ENCODE assay signal across 9 mouse cellular contexts in genomic region chr2:32082229-32082628, GRCm38 (mm10). TPM values are rescaled to one million over a fixed set of nuclear protein-coding genes. Genes with fewer than 3 reads are reported as not detected.
DNase-seq lines count a peak whose midpoint lies in the region; ATAC-seq and TF ChIP-seq lines count a peak whose summit lies in the region.
"Had no signal": no experiment of that assay in that cellular context is flagged by ENCODE, and none has a peak within 500 bp of the region (broad histone marks: within the 10 kb centered on the region; RNA-seq: fewer than 3 reads in every experiment).

No protein-coding gene starts in this region.

- peak overlapping the region; percentile 97 for H3K9ac ChIP-seq in heart, embryonic 13.5 days
- peak overlapping the region; percentile 81 for H3K9ac ChIP-seq in MEL (ENCODE audit: control insufficient read depth, low read depth, low read length, poor library complexity, severe bottlenecking)
- H3K9ac ChIP-seq in hindbrain, postnatal 0 days (replicated peaks; ENCODE audit: low read length), result no peak overlapping the region
- H3K9ac ChIP-seq in midbrain, embryonic 14.5 days (replicated peaks; ENCODE audit: low read length), result no peak overlapping the region

- TF ChIP-seq RAD21 in MEL (IDR thresholded peaks at IDR 0.05; ENCODE audit: low read depth, low read length), result no peak

- no peaks in the 10 kb centered on the region for H3K9me3 ChIP-seq in heart, embryonic 13.5 days
- no peaks in the 10 kb centered on the region for H3K9me3 ChIP-seq in MEL (replicated peaks; ENCODE audit: insufficient read depth, low read length)
- H3K9me3 ChIP-seq in hindbrain, postnatal 0 days (ENCODE audit: low read length), result no peaks in the 10 kb centered on the region
- H3K9me3 ChIP-seq in midbrain, embryonic 14.5 days (ENCODE audit: control insufficient read depth, low read length), result no peaks in the 10 kb centered on the region

- H3K4me2 ChIP-seq in heart, embryonic 13.5 days, result peak overlapping the region; percentile 100
- H3K4me2 ChIP-seq in hindbrain, postnatal 0 days (ENCODE audit: low read depth, low read length), result peak overlapping the region; percentile 100
- H3K4me2 ChIP-seq in midbrain, embryonic 14.5 days (ENCODE audit: low read length), result peak overlapping the region; percentile 99

- peaks cover 27% of the 10 kb centered on the region for H3K79me2 ChIP-seq in MEL (ENCODE audit: control insufficient read depth, insufficient read depth, low read length, poor library complexity)

- peaks cover 7% of the 10 kb centered on the region for H3K27me3 ChIP-seq in heart, embryonic 13.5 days (replicated peaks)
- no peaks in the 10 kb centered on the region for H3K27me3 ChIP-seq in MEL (ENCODE audit: control insufficient read depth in 1 of 2, insufficient read depth in 2 of 2, low read length in 2 of 2)
- H3K27me3 ChIP-seq in hindbrain, postnatal 0 days (ENCODE audit: insufficient read depth, low read length), result peaks cover 17% of the 10 kb centered on the region; the same call in 1 of the 2 replicates
- H3K27me3 ChIP-seq in midbrain, embryonic 14.5 days (ENCODE audit: control insufficient read depth, insufficient read depth, low read length), result peaks cover 30% of the 10 kb centered on the region

- no peak for TF ChIP-seq CTCF in MEL (IDR thresholded peaks at IDR 0.05 in 2 of 3, conservative IDR thresholded peaks at IDR 0.05 in 1 of 3; ENCODE audit: control insufficient read depth in 1 of 3, insufficient read depth in 1 of 3, low read depth in 2 of 3, low read length in 3 of 3, poor library complexity in 1 of 3, severe bottlenecking in 1 of 3)
- TF ChIP-seq CTCF in hindbrain, postnatal 0 days (IDR thresholded peaks at IDR 0.05; ENCODE audit: low read depth), result no peak

- DNase-seq in heart, adult 18-20 months, result no peak
- no peak for DNase-seq in MEL (ENCODE audit: low read depth, low spot score)
- DNase-seq in hindbrain, postnatal 0 days (ENCODE audit: low spot score), result no peak
- no peak for DNase-seq in midbrain, embryonic 14.5 days
- no peak for DNase-seq in right cerebral cortex, postnatal 25 days
- no peak for DNase-seq in T-cell, adult 2 months (ENCODE audit: low spot score)
- DNase-seq: cerebellum, adult 11 months had no signal

- no peak for TF ChIP-seq EP300 in MEL (IDR thresholded peaks at IDR 0.05; ENCODE audit: low read depth in 1 of 2, low read length in 2 of 2)

- H3K4me3 ChIP-seq in heart, embryonic 13.5 days, result peak overlapping the region; percentile 90
- peak overlapping the region; percentile 70 to 99 for H3K4me3 ChIP-seq in MEL (ENCODE audit: control insufficient read depth in 1 of 2, insufficient read depth in 1 of 2, low read depth in 2 of 2, low read length in 2 of 2)
- peak overlapping the region; percentile 66; the same call in 1 of the 2 replicates for H3K4me3 ChIP-seq in hindbrain, postnatal 0 days (ENCODE audit: low read length)
- H3K4me3 ChIP-seq in midbrain, embryonic 14.5 days (replicated peaks; ENCODE audit: low read depth, low read length), result peak overlapping the region; percentile 63; the same call in 1 of the 2 replicates

- whole genome bisulfite sequencing in heart, embryonic 13.5 days, result 20% methylated on average over 2 of the region's 2 CpGs
- WGBS in hindbrain, postnatal 0 days, result 38% methylated on average over 2 of the region's 2 CpGs
- WGBS in midbrain, embryonic 14.5 days, result 36% methylated on average over 2 of the region's 2 CpGs

- no peak for ATAC-seq in heart, embryonic 13.5 days (ENCODE audit: extremely low read depth, insufficient number of reproducible peaks, low FRiP score, low TSS enrichment)
- no peak for ATAC-seq in hindbrain, postnatal 0 days
- ATAC-seq in midbrain, embryonic 14.5 days (ENCODE audit: low FRiP score, low TSS enrichment), result no peak
- no peak for ATAC-seq in erythroid progenitor cell, adult 5-6 weeks (replicated peaks; ENCODE audit: low FRiP score, poor library complexity, severe bottlenecking)

- peak overlapping the region; percentile 93 for H3K27ac ChIP-seq in heart, embryonic 13.5 days (replicated peaks)
- H3K27ac ChIP-seq in MEL (ENCODE audit: control insufficient read depth, low read depth, low read length), result no peak overlapping the region
- H3K27ac ChIP-seq in hindbrain, postnatal 0 days, result no peak overlapping the region
- H3K27ac ChIP-seq in midbrain, embryonic 14.5 days (replicated peaks; ENCODE audit: low read depth, low read length), result no peak overlapping the region

- TF ChIP-seq POLR2A in MEL (IDR thresholded peaks at IDR 0.05; ENCODE audit: control insufficient read depth in 1 of 2, insufficient read depth in 1 of 2, low read depth in 1 of 2, low read length in 2 of 2, poor library complexity in 1 of 2), result no peak

- 0 out of 2 replicates have a peak, but pooled peaks cover 6% of the 10 kb centered on the region for H3K36me3 ChIP-seq in heart, embryonic 13.5 days
- H3K36me3 ChIP-seq in MEL (ENCODE audit: control insufficient read depth in 1 of 2, insufficient read depth in 2 of 2, low read length in 2 of 2), result peaks cover 0 to 8% of the 10 kb centered on the region in 2 experiments; a peak in 3 of 4 replicates
- no peaks in the 10 kb centered on the region for H3K36me3 ChIP-seq in hindbrain, postnatal 0 days (ENCODE audit: insufficient read depth, low read length)
- no peaks in the 10 kb centered on the region for H3K36me3 ChIP-seq in midbrain, embryonic 14.5 days (ENCODE audit: control insufficient read depth, insufficient read depth, low read length)

- peaks cover 54% of the 10 kb centered on the region for H3K4me1 ChIP-seq in heart, embryonic 13.5 days
- H3K4me1 ChIP-seq in MEL (ENCODE audit: control insufficient read depth in 1 of 2, insufficient read depth in 2 of 2, low read length in 2 of 2), result peaks cover 17 to 26% of the 10 kb centered on the region in 2 experiments
- peaks cover 12% of the 10 kb centered on the region; the same call in 1 of the 2 replicates for H3K4me1 ChIP-seq in hindbrain, postnatal 0 days (ENCODE audit: insufficient read depth, low read length)
- H3K4me1 ChIP-seq in midbrain, embryonic 14.5 days (ENCODE audit: control insufficient read depth, insufficient read depth, low read length), result peaks cover 13% of the 10 kb centered on the region

TF ChIP-seq in MEL, 35 proteins besides CTCF, POLR2A, EP300 and RAD21:
- TF ChIP-seq POLR2AphosphoS2 (IDR thresholded peaks at IDR 0.05; ENCODE audit: low read length), result no peak
- no peak for TF ChIP-seq ETS1 (IDR thresholded peaks at IDR 0.05; ENCODE audit: low read depth, low read length)
- TF ChIP-seq RCOR1 (IDR thresholded peaks at IDR 0.05; ENCODE audit: low read depth, low read length), result no peak
- TF ChIP-seq CHD2 (IDR thresholded peaks at IDR 0.05; ENCODE audit: low read length), result no peak
- no peak for TF ChIP-seq MYC (IDR thresholded peaks at IDR 0.05; ENCODE audit: low read depth, low read length)
- TF ChIP-seq MYB (IDR thresholded peaks at IDR 0.05; ENCODE audit: low read depth, low read length), result no peak
- TF ChIP-seq HCFC1 (IDR thresholded peaks at IDR 0.05; ENCODE audit: low read depth, low read length), result no peak
- no peak for TF ChIP-seq ZNF384 (IDR thresholded peaks at IDR 0.05; ENCODE audit: low read depth, low read length)
- TF ChIP-seq CHD1 (IDR thresholded peaks at IDR 0.05; ENCODE audit: low read depth, low read length), result no peak
- TF ChIP-seq MAX (IDR thresholded peaks at IDR 0.05; ENCODE audit: low read length), result no peak
- TF ChIP-seq GATA1 (IDR thresholded peaks at IDR 0.05; ENCODE audit: low read depth, low read length), result no peak
- TF ChIP-seq KAT2A (conservative IDR thresholded peaks at IDR 0.05; ENCODE audit: low read depth, low read length), result no peak
- no peak for TF ChIP-seq NELFE (IDR thresholded peaks at IDR 0.05; ENCODE audit: low read depth, low read length)
- no peak for TF ChIP-seq BHLHE40 (IDR thresholded peaks at IDR 0.05; ENCODE audit: borderline replicate concordance, low read depth, low read length)
- no peak for TF ChIP-seq ZMIZ1 (IDR thresholded peaks at IDR 0.05; ENCODE audit: low read depth, low read length)
- TF ChIP-seq POLR2AphosphoS5 (IDR thresholded peaks at IDR 0.05; ENCODE audit: borderline replicate concordance, low read depth, low read length), result no peak
- TF ChIP-seq UBTF (IDR thresholded peaks at IDR 0.05; ENCODE audit: borderline replicate concordance, insufficient read depth, low read depth, low read length), result no peak
- TF ChIP-seq JUND (IDR thresholded peaks at IDR 0.05; ENCODE audit: low read depth, low read length), result no peak
- TF ChIP-seq SIN3A (IDR thresholded peaks at IDR 0.05; ENCODE audit: low read length), result no peak

RNA-seq across cellular contexts. Expression of gene Fam78a, which starts 2.4 kb away (rescaled TPM):
- 29.3 and 32.8 TPM in 2 replicates for polyA plus RNA-seq in heart, embryonic 13.5 days (2015; fragmentation: Nextera tagmentation; extraction: Ambion mirVana)
- 10 to 100 TPM; 15.0 to 23.0 TPM for total RNA-seq in heart, adult 18-20 months (2021)
- total RNA-seq in MEL (2012; rRNA removed), result 10.7 and 16.0 TPM in 2 replicates
- 10 to 100 TPM in 1 of 2 experiments, not detected in 1; 17.4 TPM for polyA plus RNA-seq in MEL (2012; ENCODE audit: insufficient read depth in 1 of 2, insufficient read length in 2 of 2, low read depth in 1 of 2, low replicate concordance in 2 of 2, missing spikeins in 1 of 2)
- 0.83 and 1.3 TPM in 2 replicates for total RNA-seq in hindbrain, postnatal 0 days (2014; rRNA removed)
- polyA plus RNA-seq in hindbrain, postnatal 0 days (2015; fragmentation: Nextera tagmentation; extraction: Ambion mirVana), result 0.21 and 0.39 TPM in 2 replicates
- polyA plus RNA-seq in midbrain, embryonic 14.5 days (2014; fragmentation: Nextera tagmentation; extraction: Ambion mirVana), result 0.50 and 0.59 TPM in 2 replicates
- 27.7 and 41.1 TPM in 2 replicates for total RNA-seq in erythroid progenitor cell, adult 5-6 weeks (2015; ENCODE audit: low replicate concordance)
- 48.4 and 75.5 TPM in 2 replicates for total RNA-seq in erythroid progenitor cell, adult 5-6 weeks (2017; ENCODE audit: low replicate concordance)

RNA-seq across cellular contexts. Expression of gene Plpp7, which starts 13.1 kb away (rescaled TPM):
- polyA plus RNA-seq in heart, embryonic 13.5 days (2015; fragmentation: Nextera tagmentation; extraction: Ambion mirVana), result 13.9 and 14.2 TPM in 2 replicates
- 10 to 100 TPM; 27.3 to 38.3 TPM for total RNA-seq in heart, adult 18-20 months (2021)
- total RNA-seq in MEL (2012; rRNA removed), result 7.3 and 7.6 TPM in 2 replicates
- 10 to 100 TPM in 1 of 2 experiments, not detected in 1; 15.1 TPM for polyA plus RNA-seq in MEL (2012; ENCODE audit: insufficient read depth in 1 of 2, insufficient read length in 2 of 2, low read depth in 1 of 2, low replicate concordance in 2 of 2, missing spikeins in 1 of 2)
- total RNA-seq in hindbrain, postnatal 0 days (2014; rRNA removed), result 39.2 and 50.5 TPM in 2 replicates
- 28.2 and 28.3 TPM in 2 replicates for polyA plus RNA-seq in hindbrain, postnatal 0 days (2015; fragmentation: Nextera tagmentation; extraction: Ambion mirVana)
- polyA plus RNA-seq in midbrain, embryonic 14.5 days (2014; fragmentation: Nextera tagmentation; extraction: Ambion mirVana), result 21.6 and 24.4 TPM in 2 replicates
- not detected in 2 replicates for total RNA-seq in erythroid progenitor cell, adult 5-6 weeks (2015; ENCODE audit: low replicate concordance)
- total RNA-seq in erythroid progenitor cell, adult 5-6 weeks (2017; ENCODE audit: low replicate concordance), result 0.26 TPM in 1 of 2 replicates, not detected in the other

Comparison
In these comparisons a context has a peak if more than half of its experiments do, and no peak if none do; other contexts are left out.
1. H3K9ac ChIP-seq: peak in heart, embryonic 13.5 days (single experiment) and MEL (single experiment); none in hindbrain, postnatal 0 days (single experiment) and midbrain, embryonic 14.5 days (single experiment).
2. Peak in every context shown above with its lines, with median percentiles within 50 percentile points of each other: H3K4me2 ChIP-seq and H3K4me3 ChIP-seq.